Mouse (Mus musculus): ENCODE data around the gene Fmnl3. TPM values are rescaled to one million over a fixed set of nuclear protein-coding genes. Genes with fewer than 3 reads are reported as not detected.

The Fmnl3 gene
- total and polyA plus RNA-seq, 3 experiments: 0.04 to 0.06 TPM; not detected in 1

- no peaks in the 10 kb centered on the region; a peak in 1 of 4 replicates for H3K36me3 ChIP-seq (ENCODE audit: control insufficient read depth in 1 of 2, insufficient read depth in 2 of 2, low read length in 2 of 2)
- H3K4me3 ChIP-seq (ENCODE audit: control insufficient read depth in 1 of 2, insufficient read depth in 1 of 2, low read depth in 2 of 2, low read length in 2 of 2): no peak overlapping the region
- no peak overlapping the region for H3K27ac ChIP-seq (ENCODE audit: control insufficient read depth, low read depth, low read length)
- peaks cover 22 to 24% of the 10 kb centered on the region in 2 experiments for H3K27me3 ChIP-seq (ENCODE audit: control insufficient read depth in 1 of 2, insufficient read depth in 2 of 2, low read length in 2 of 2)
- TF ChIP-seq MAFK (IDR thresholded peaks at IDR 0.05; ENCODE audit: borderline replicate concordance, low read depth, low read length): no peak
- TF ChIP-seq UBTF (IDR thresholded peaks at IDR 0.05; ENCODE audit: borderline replicate concordance, insufficient read depth, low read depth, low read length): no peak
- TF ChIP-seq HCFC1 (IDR thresholded peaks at IDR 0.05; ENCODE audit: low read depth, low read length): no peak
- no peak for TF ChIP-seq JUND (IDR thresholded peaks at IDR 0.05; ENCODE audit: low read depth, low read length)
- no peak for TF ChIP-seq MEF2A (IDR thresholded peaks at IDR 0.05; ENCODE audit: extremely low read depth, insufficient replicate concordance, low read depth, low read length, poor library complexity, severe bottlenecking)
- TF ChIP-seq EP300 (IDR thresholded peaks at IDR 0.05; ENCODE audit: low read depth in 1 of 2, low read length in 2 of 2): no peak
- TF ChIP-seq RCOR1 (IDR thresholded peaks at IDR 0.05; ENCODE audit: low read depth, low read length): no peak
- TF ChIP-seq MYC (IDR thresholded peaks at IDR 0.05; ENCODE audit: low read depth, low read length): no peak
- TF ChIP-seq POLR2A (IDR thresholded peaks at IDR 0.05; ENCODE audit: control insufficient read depth in 1 of 2, insufficient read depth in 1 of 2, low read depth in 1 of 2, low read length in 2 of 2, poor library complexity in 1 of 2): no peak
- no peak for TF ChIP-seq GATA1 (IDR thresholded peaks at IDR 0.05; ENCODE audit: low read depth, low read length)
- TF ChIP-seq ZKSCAN1 (IDR thresholded peaks at IDR 0.05; ENCODE audit: low read depth, low read length): no peak
- H3K79me2 ChIP-seq (ENCODE audit: control insufficient read depth, insufficient read depth, low read length, poor library complexity): no peaks in the 10 kb centered on the region
- H3K9me3 ChIP-seq (replicated peaks; ENCODE audit: insufficient read depth, low read length): no peaks in the 10 kb centered on the region
- H3K9ac ChIP-seq (ENCODE audit: control insufficient read depth, low read depth, low read length, poor library complexity, severe bottlenecking): no peak overlapping the region
- no peak for DNase-seq (ENCODE audit: low read depth, low spot score)
- peaks cover 4 to 11% of the 10 kb centered on the region in 2 experiments; a peak in 3 of 4 replicates for H3K4me1 ChIP-seq (ENCODE audit: control insufficient read depth in 1 of 2, insufficient read depth in 2 of 2, low read length in 2 of 2)
Measured at GRCm38 (mm10) chr15:99344148-99344870, 26.0 kb downstream of the Fmnl3 start.

GRCm38 (mm10) chr15:99343414-99344147, 26.7 kb downstream of the Fmnl3 start:
- H3K27ac ChIP-seq (ENCODE audit: control insufficient read depth, low read depth, low read length): no peak overlapping the region
- no peak for DNase-seq (ENCODE audit: low read depth, low spot score)
- no peak overlapping the region for H3K4me3 ChIP-seq (ENCODE audit: control insufficient read depth in 1 of 2, insufficient read depth in 1 of 2, low read depth in 2 of 2, low read length in 2 of 2)
- no peaks in the 10 kb centered on the region for H3K79me2 ChIP-seq (ENCODE audit: control insufficient read depth, insufficient read depth, low read length, poor library complexity)
- H3K27me3 ChIP-seq (ENCODE audit: control insufficient read depth in 1 of 2, insufficient read depth in 2 of 2, low read length in 2 of 2): peaks cover 20 to 24% of the 10 kb centered on the region in 2 experiments
- no peak overlapping the region for H3K9ac ChIP-seq (ENCODE audit: control insufficient read depth, low read depth, low read length, poor library complexity, severe bottlenecking)
- H3K9me3 ChIP-seq (replicated peaks; ENCODE audit: insufficient read depth, low read length): no peaks in the 10 kb centered on the region
- H3K36me3 ChIP-seq (ENCODE audit: control insufficient read depth in 1 of 2, insufficient read depth in 2 of 2, low read length in 2 of 2): no peaks in the 10 kb centered on the region; a peak in 1 of 4 replicates
- TF ChIP-seq KAT2A (conservative IDR thresholded peaks at IDR 0.05; ENCODE audit: low read depth, low read length) (no peak), TAL1 (IDR thresholded peaks at IDR 0.05; ENCODE audit: low read length) (no peak), MAX (IDR thresholded peaks at IDR 0.05; ENCODE audit: low read length) (no peak), MYB (IDR thresholded peaks at IDR 0.05; ENCODE audit: low read depth, low read length) (no peak), ETS1 (IDR thresholded peaks at IDR 0.05; ENCODE audit: low read depth, low read length) (no peak), SIN3A (IDR thresholded peaks at IDR 0.05; ENCODE audit: low read length) (no peak), NELFE (IDR thresholded peaks at IDR 0.05; ENCODE audit: low read depth, low read length) (no peak), BHLHE40 (IDR thresholded peaks at IDR 0.05; ENCODE audit: borderline replicate concordance, low read depth, low read length) (no peak), POLR2AphosphoS5 (IDR thresholded peaks at IDR 0.05; ENCODE audit: borderline replicate concordance, low read depth, low read length) (no peak), CHD2 (IDR thresholded peaks at IDR 0.05; ENCODE audit: low read length) (no peak), GATA1 (IDR thresholded peaks at IDR 0.05; ENCODE audit: low read depth, low read length) (no peak), POLR2A (IDR thresholded peaks at IDR 0.05; ENCODE audit: control insufficient read depth in 1 of 2, insufficient read depth in 1 of 2, low read depth in 1 of 2, low read length in 2 of 2, poor library complexity in 1 of 2) (no peak)
- peaks cover 4 to 11% of the 10 kb centered on the region in 2 experiments; a peak in 3 of 4 replicates for H3K4me1 ChIP-seq (ENCODE audit: control insufficient read depth in 1 of 2, insufficient read depth in 2 of 2, low read length in 2 of 2)
